In the genomic region with DNA sequence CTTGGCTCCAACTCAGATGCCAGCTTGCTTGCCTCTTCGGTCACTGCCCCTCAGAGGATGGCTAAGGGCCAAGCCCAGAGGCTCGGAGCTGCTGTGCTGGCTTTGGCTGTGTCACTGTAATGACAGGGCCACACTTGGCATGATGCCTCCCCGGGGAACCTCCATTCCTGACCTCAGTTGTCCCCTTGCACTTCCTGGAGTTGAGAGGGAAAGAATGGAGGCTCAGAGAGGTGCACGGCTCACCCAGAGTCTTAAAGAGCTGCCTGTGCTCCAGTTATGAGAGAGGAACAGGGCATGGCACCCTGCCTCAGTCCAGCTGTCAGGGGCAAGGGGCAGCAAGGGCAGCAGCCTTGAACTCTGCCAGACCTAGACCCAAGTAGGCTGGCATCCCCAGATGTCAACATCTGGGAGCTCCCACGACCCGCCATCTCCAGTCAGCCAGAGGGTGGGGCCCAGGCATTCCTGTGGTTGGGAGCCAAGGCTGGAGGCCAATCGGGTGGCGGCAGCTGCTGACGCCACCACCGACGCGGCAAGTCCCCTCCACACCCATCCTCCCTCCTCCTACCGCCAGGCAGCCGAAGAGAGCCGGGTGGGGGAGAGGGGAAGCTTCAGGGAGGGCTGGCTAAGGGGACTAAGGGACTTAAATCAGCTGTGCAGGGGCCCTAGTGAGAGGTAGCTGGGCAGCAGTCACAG, we compare ENCODE assay signal across 8 mouse cellular contexts. TPM values are rescaled to one million over a fixed set of nuclear protein-coding genes. Genes with fewer than 3 reads are reported as not detected.
DNase-seq lines count a peak whose midpoint lies in the region; ATAC-seq lines count a peak whose summit lies in the region.

No protein-coding gene starts in this region.

- H3K9ac ChIP-seq in hindbrain, embryonic 11.5 days (ENCODE audit: low read depth, low read length): peak overlapping the region; percentile 64

- no peaks in the 10 kb centered on the region for H3K27me3 ChIP-seq in hindbrain, embryonic 11.5 days (ENCODE audit: control insufficient read depth, insufficient read depth, low read length)

- H3K27ac ChIP-seq in hindbrain, embryonic 11.5 days (ENCODE audit: low read depth, low read length): no peak overlapping the region

- WGBS in hindbrain, embryonic 11.5 days: 14% methylated on average over 15 of the region's 15 CpGs

- H3K4me3 ChIP-seq in hindbrain, embryonic 11.5 days (ENCODE audit: low read depth, low read length): peak overlapping the region; percentile 49

- no peaks in the 10 kb centered on the region for H3K36me3 ChIP-seq in hindbrain, embryonic 11.5 days (ENCODE audit: control insufficient read depth, insufficient read depth, low read length)

- H3K4me1 ChIP-seq in hindbrain, embryonic 11.5 days (replicated peaks; ENCODE audit: control insufficient read depth, insufficient read depth, low read length): 0 out of 2 replicates have a peak, but pooled peaks cover 5% of the 10 kb centered on the region

- peak overlapping the region; percentile 53 for H3K4me2 ChIP-seq in hindbrain, embryonic 11.5 days (replicated peaks; ENCODE audit: low read depth, low read length)

- peak; percentile 87 for DNase-seq in R1 (ENCODE audit: low read depth, low spot score)
- peak; percentile 82 to 88 for DNase-seq in cerebellum, postnatal 25 days
- peak; percentile 59 to 66 for DNase-seq in frontal cortex, postnatal 14 days (ENCODE audit: low spot score in 2 of 2)
- DNase-seq in hindbrain, embryonic 11.5 days (ENCODE audit: low spot score): peak; percentile 77
- peak; percentile 58 to 61 for DNase-seq in layer of hippocampus, postnatal 25 days (ENCODE audit: extremely low spot score in 1 of 2, low spot score in 1 of 2)
- DNase-seq in lung, postnatal 10 days: peak; percentile 94
- DNase-seq in right cerebral cortex, adult 18-20 months: peak; percentile 87
- DNase-seq in thymus, postnatal 25 days: no peak

- no peaks in the 10 kb centered on the region for H3K9me3 ChIP-seq in hindbrain, embryonic 11.5 days (ENCODE audit: control insufficient read depth, low read length)

- ATAC-seq in hindbrain, embryonic 11.5 days (ENCODE audit: low FRiP score): peak; percentile 77

RNA-seq across cellular contexts. Expression of a gene that starts 34.4 kb away (rescaled TPM):
- 3.5 TPM in 2 replicates for polyA plus RNA-seq in hindbrain, embryonic 11.5 days (2014; fragmentation: Nextera tagmentation; extraction: Ambion mirVana)
- total RNA-seq in layer of hippocampus, postnatal 25 days (2021): 10 to 100 TPM; 71.4 to 73.5 TPM

RNA-seq across cellular contexts. Expression of a gene that starts 50.4 kb away (rescaled TPM):
- polyA plus RNA-seq in hindbrain, embryonic 11.5 days (2014; fragmentation: Nextera tagmentation; extraction: Ambion mirVana): 0.20 TPM in 1 of 2 replicates, not detected in the other
- under 1 TPM in 1 of 2 experiments, not detected in 1; 0.20 TPM for total RNA-seq in layer of hippocampus, postnatal 25 days (2021)
